Mouse (Mus musculus): ENCODE measurements at regions not wholly inside any gene's neighbourhood (a gene's known extent, or its start where the extent isn't known, plus 50 kb on each side); places are given as distances from the start of the nearest gene placed in this dataset.
"Not testable (repeated sequence)": the region's sequence is repeated elsewhere in the genome, so short reads cannot be mapped to it uniquely, and the experiment has no call there.

DNA sequence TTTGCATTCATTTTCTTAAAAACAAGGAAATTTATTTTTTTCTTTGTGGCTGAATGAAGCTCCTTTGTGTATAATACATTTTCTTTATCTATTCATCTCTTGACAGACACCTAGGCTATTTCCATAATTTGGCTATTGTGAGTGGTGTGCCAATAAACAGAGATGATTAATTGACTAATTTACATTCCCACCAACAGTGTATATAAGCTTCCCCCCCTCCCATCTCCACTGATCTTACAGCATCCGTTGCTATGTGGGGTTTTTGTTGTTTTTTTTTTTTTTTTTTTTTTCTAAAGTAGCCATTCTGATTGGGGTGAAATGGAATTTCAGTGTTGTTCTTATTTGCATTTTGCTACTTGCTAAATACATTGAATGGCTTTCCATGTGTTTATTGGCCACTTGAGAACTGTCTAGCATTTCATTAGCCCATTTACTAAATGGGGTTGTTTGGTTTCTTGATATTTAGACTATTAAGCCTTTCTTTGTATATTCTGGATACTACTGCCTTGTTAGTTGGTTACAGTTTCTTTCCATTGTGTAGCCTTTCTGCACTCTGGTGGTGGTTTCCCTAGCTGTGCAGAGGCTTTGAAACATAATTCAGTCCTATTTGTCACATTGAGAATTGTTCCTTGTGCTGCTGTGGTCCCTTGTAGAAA is 153.8 kb upstream of the Mad2l1 start:
- DNase-seq (ENCODE audit: extremely low spot score in 1 of 2, low spot score in 1 of 2), result no peak

- no peak for DNase-seq (ENCODE audit: extremely low spot score in 1 of 2, low spot score in 1 of 2)
Observed at GRCm38 (mm10) chr6:66382347-66383010, 152.7 kb upstream of the Mad2l1 start.

DNA sequence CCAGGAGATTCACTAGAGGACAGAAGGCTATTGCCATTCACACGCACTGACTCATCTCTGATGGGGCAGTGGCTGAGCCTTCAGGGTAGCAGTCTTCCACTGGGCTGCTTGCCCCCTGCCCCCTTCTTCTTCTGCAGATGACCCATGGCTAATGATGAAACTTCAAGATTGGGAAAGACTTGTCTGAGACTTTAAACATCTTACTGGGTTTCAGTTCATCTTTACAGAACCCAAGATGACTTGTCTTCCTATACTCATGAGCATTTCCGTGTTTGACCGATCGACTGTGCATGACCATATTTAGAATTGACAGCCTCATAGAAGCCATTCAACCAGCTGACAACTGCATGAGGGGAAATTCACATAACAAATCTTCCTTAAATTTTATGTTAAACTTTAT is 140.0 kb upstream of the Mad2l1 start:
- DNase-seq (ENCODE audit: extremely low spot score in 1 of 2, low spot score in 1 of 2), result no peak

- DNase-seq (ENCODE audit: extremely low spot score in 1 of 2, low spot score in 1 of 2), result no peak
Observed at GRCm38 (mm10) chr6:66397411-66397810, 137.8 kb upstream of the Mad2l1 start.

GRCm38 (mm10) chr6:66398674-66399073 is 136.5 kb upstream of the Mad2l1 start:
- DNase-seq (ENCODE audit: extremely low spot score in 1 of 2, low spot score in 1 of 2), result no peak

DNA sequence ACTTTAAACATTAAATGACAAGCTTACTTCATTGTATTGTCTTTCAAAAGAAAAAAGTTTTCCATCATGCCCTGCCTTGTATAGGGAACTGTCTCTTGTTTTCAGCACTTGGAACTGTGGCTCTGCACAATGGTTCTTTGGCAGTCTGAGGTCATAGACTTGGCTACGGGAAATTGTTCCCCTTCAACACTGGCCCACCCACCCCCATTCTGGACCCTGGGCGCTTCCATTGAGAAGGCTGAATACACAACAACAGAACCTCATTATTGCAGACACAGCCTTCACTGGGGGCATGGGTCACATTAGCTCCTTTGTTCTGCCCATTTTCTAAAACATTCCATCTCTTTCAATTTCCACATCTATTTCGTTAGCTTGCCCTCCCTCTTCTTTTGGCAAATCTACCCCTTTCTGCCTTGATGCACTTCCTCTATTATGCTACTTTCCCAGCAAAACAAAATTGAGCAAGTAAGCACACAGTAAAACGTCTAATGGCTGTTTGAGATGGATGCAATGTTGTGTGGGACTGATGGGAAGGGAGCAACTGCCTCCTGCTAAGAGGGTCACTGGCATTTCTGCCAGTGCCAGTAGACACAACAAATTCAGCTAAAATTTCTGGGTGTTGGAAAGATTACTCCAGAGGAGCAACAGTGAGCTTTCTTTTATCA is 136.0 kb upstream of the Mad2l1 start:
- DNase-seq (ENCODE audit: extremely low spot score in 1 of 2, low spot score in 1 of 2), result no peak

DNA sequence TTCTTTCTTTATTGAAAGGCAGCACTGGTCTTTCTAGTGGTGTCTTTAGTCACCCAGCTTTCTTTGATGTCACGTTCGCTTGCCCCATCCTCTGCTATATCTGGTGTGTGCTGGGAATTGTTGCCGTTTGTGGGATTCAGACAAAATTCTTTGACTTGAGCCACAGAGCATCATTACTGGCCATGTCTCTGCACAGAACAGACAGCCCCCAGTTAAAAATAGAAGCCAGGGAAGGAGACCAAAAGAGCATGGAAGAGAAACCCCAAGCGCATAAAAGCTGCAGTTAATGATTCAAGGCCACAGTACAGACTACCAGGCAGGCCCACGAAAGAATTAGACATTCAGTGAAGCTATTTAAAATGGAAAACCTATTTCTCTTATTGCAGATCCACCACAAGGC is 133.7 kb upstream of the Mad2l1 start:
- no peak for DNase-seq (ENCODE audit: extremely low spot score in 1 of 2, low spot score in 1 of 2)

DNA sequence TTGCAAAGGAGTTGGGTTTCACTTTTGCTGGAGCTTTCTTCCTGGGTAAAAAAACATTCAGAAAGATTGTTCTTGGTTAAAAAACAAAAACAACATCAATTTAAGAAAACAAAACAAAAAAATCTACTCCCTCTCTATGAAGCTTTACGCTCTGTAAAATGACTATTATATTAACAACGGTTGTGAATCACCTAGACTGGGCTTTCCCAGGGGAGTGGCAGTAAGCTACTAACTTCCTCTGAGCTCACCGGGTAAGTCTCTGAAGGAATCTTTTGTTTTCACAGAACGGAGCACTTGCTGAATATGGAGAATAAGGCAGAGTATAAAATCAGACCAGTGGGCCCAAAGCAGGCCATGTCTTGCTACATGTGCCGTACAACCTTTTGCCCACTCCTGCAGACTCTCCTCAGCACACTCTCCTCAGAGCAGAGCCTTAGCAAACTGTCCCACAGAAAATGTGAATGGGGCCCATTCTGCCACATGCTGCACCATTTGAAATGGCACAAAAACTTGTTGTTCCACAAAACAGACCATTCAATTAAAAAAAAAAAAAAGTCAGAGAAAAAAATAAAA is 133.2 kb upstream of the Mad2l1 start:
- DNase-seq (ENCODE audit: extremely low spot score in 1 of 2, low spot score in 1 of 2), result no peak

DNA sequence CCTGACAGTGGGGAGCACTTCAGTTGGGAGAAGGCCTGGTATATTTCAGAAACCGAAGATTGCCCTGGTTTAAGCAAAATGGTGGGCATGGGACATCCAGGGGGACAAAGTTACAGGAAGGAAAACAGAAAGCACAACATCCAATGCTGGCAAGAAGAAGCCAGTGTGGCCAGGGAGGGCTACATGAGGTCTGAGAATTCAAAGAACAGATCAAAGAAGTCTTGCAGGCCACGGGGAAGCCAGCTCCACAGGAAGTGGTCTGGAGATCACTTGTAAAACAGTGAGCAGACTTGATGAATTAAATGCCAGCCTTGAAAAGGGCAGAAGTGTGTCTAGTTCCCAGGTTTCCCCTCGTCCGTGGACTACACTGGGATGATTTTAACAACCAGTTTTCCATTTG is 120.4 kb upstream of the Mad2l1 start:
- no peak for DNase-seq (ENCODE audit: extremely low spot score in 1 of 2, low spot score in 1 of 2)

DNA sequence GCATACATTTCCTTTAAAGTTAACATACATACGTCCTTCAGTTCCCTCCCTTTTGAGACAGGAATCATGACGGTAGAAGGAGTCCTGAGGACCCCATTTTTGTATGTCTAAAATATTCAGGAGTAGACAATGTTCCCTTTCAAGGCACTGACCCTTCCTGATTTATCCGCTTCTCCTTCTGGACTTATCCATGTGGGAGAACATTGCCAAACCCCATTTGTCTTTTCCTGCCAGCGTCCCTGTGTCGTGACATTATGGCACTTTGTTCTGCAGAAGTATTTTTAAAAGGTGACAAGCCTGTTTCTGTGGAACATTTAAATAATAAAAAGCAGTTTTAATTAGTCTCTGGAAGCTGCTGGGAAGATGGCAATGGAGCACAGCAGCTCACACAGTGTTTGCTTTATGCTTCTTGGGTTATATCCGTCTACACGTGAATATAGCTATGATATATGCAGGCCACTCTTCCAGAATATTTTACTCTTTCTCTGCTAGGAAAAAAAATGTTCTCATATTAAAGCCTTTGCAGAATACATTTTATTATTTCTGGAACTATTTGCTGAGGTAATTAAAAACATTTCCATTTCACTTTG is 115.6 kb upstream of the Mad2l1 start:
- no peak for DNase-seq (ENCODE audit: extremely low spot score in 1 of 2, low spot score in 1 of 2)

GRCm38 (mm10) chr6:66428370-66428769 is 106.8 kb upstream of the Mad2l1 start:
- DNase-seq (ENCODE audit: extremely low spot score in 1 of 2, low spot score in 1 of 2), result no peak

DNA sequence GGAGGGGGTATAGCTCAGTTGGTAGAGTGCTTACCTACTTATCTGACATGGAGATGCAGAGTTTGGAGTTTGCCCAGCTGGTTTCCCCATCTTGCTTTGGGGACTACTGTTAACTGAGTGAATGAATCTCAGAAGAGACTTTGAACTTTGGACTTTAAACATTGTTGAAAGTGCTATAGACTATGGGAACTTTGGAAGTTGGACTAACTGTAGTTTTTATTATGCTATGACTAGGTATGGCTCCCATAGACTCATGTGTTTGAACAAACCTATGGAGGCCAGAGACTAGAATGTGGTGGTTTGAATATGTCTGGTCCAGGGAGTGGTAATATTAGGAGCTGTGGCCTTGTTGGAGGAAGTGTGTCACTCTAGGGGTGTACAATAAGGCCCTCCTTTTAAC is 84.8 kb upstream of the Mad2l1 start:
- DNase-seq (ENCODE audit: extremely low spot score in 1 of 2, low spot score in 1 of 2), result not testable (repeated sequence)

- no peak for DNase-seq (ENCODE audit: extremely low spot score in 1 of 2, low spot score in 1 of 2)
Observed at GRCm38 (mm10) chr6:66458172-66458571, 77.0 kb upstream of the Mad2l1 start.

- no peak for DNase-seq (ENCODE audit: extremely low spot score in 1 of 2, low spot score in 1 of 2)
Observed at GRCm38 (mm10) chr6:66464540-66464939, 70.7 kb upstream of the Mad2l1 start.

GRCm38 (mm10) chr6:66465137-66465853 is 69.9 kb upstream of the Mad2l1 start:
- DNase-seq (ENCODE audit: extremely low spot score in 1 of 2, low spot score in 1 of 2), result no peak

DNA sequence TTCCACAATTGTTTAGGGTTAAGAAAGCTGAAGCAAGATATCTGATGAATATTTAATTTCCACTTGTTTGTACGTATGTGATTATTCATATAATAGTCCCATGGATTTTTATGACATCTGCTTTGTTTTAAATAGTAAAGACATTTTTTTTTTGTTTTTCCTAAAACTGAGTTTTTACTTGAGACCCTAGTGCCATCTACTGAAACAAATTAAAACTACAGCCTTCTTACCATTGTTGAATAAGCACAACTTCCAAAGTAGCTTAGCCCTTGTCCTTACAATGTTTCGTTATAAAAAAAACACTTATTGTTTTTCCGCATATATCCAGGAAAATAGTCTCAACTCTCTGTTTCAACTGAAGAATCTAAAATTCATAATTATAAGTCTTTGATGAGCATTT is 68.4 kb upstream of the Mad2l1 start:
- DNase-seq (ENCODE audit: extremely low spot score in 1 of 2, low spot score in 1 of 2), result no peak

GRCm38 (mm10) chr6:66470627-66471249 is 64.5 kb upstream of the Mad2l1 start:
- no peak for DNase-seq (ENCODE audit: extremely low spot score in 1 of 2, low spot score in 1 of 2)

GRCm38 (mm10) chr6:66471786-66472185 is 63.4 kb upstream of the Mad2l1 start:
- no peak for DNase-seq (ENCODE audit: extremely low spot score in 1 of 2, low spot score in 1 of 2)

DNA sequence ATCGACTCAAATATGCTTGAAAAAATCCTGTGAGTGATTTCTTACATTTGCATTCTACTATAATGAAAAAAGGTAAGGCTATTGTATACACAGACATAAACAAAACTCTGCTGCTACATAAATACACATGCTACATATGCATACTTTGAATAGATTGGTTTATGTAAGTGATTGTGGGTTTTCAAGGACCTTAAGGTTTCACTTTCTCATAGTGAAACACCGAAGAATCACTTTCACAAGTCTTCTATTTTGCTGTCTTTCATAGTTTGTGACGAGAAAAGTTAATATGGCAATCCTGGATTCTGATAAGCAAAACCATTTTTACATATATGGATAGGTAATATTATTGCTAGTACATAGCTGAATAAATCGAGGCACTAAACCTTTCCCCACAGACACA is 62.5 kb upstream of the Mad2l1 start:
- no peak for DNase-seq (ENCODE audit: extremely low spot score in 1 of 2, low spot score in 1 of 2)

DNA sequence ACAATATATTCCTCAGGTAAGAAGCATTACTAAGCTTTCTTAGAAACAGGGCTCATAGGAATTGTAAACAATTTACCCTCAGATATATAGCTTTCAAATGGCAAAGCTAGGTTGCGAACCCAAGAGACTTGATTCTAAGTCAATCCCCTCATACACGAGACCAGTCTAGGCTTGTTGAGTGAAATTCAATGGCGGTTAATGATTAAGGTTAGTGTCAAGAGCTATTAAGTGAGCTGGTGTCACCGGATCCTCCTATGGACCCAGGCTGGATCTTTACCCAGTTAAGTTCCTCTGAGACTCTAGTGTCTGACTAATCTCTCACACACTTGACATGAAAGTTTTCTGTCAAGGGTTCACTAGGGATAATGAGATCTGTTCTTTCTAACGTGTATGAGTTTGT is 57.6 kb upstream of the Mad2l1 start:
- no peak for DNase-seq (ENCODE audit: extremely low spot score in 1 of 2, low spot score in 1 of 2)

Measured in layer of hippocampus, postnatal 25 days (tissue).